15 mouse cellular contexts compared by ENCODE assay signal in genomic region chr14:60732081-60732480, GRCm38 (mm10). TPM values are rescaled to one million over a fixed set of nuclear protein-coding genes. Genes with fewer than 3 reads are reported as not detected.
DNase-seq lines count a peak whose midpoint lies in the region; ATAC-seq and TF ChIP-seq lines count a peak whose summit lies in the region.
"Had no signal": no experiment of that assay in that cellular context is flagged by ENCODE, and none has a peak within 500 bp of the region (broad histone marks: within the 10 kb centered on the region; RNA-seq: fewer than 3 reads in every experiment).

No protein-coding gene starts in this region.

- peaks cover 33% of the 10 kb centered on the region for H3K4me1 ChIP-seq in heart, postnatal 0 days (ENCODE audit: control insufficient read depth, insufficient read depth)
- H3K4me1 ChIP-seq in heart, embryonic 11.5 days (ENCODE audit: control insufficient read depth, insufficient read depth, low read length): peaks cover 57% of the 10 kb centered on the region
- peaks cover 12 to 75% of the 10 kb centered on the region in 2 experiments for H3K4me1 ChIP-seq in CH12.LX (ENCODE audit: control insufficient read depth in 1 of 2, insufficient read depth in 2 of 2)

- peaks cover 24% of the 10 kb centered on the region for H3K79me2 ChIP-seq in CH12.LX (replicated peaks; ENCODE audit: control insufficient read depth, extremely low read depth, insufficient read depth, poor library complexity, severe bottlenecking)

- H3K9me3 ChIP-seq in heart, postnatal 0 days (replicated peaks; ENCODE audit: control insufficient read depth, low read length): no peaks in the 10 kb centered on the region
- no peaks in the 10 kb centered on the region for H3K9me3 ChIP-seq in heart, embryonic 11.5 days (replicated peaks; ENCODE audit: control insufficient read depth, low read length)
- H3K9me3 ChIP-seq in CH12.LX (replicated peaks; ENCODE audit: low read length): peaks cover 6% of the 10 kb centered on the region
- H3K9me3 ChIP-seq: embryonic facial prominence, embryonic 12.5 days; hindbrain, embryonic 10.5 days; neural tube, embryonic 15.5 days; stomach, embryonic 15.5 days had no signal

- TF ChIP-seq POLR2A in CH12.LX (IDR thresholded peaks at IDR 0.05; ENCODE audit: low read depth, low read length): no peak

- dilution Hi-C loops in CH12.LX (cut with MboI; ENCODE audit: extremely low pct_ligation_motif_present, extremely low pct_unique_long_range_greater_than_20kb, low sequenced_read_pairs): no loop called here

- no peak for DNase-seq in heart, postnatal 0 days (ENCODE audit: low spot score)
- DNase-seq in CD4-positive helper T cell, adult 2 months (ENCODE audit: low read depth, low spot score): peak; percentile 74
- DNase-seq in CH12.LX (ENCODE audit: extremely low read depth): no peak
- peak; percentile 77 for DNase-seq in naive thymus-derived CD4-positive, alpha-beta T cell, adult 2 months (ENCODE audit: low read depth)
- no peak for DNase-seq in gastrocnemius, adult 8-10 months (ENCODE audit: low spot score in 2 of 2)
- no peak for DNase-seq in gastrocnemius, postnatal 36 days
- DNase-seq: kidney, adult 11 months had no signal

- ATAC-seq in heart, postnatal 0 days (ENCODE audit: insufficient read depth, low read depth): no peak
- no peak for ATAC-seq in heart, embryonic 11.5 days (replicated peaks; ENCODE audit: insufficient number of reproducible peaks, low FRiP score, low TSS enrichment)
- ATAC-seq: midbrain, embryonic 16.5 days had no signal

- in situ Hi-C loops in CH12.LX (cut with MboI; ENCODE audit: low pct_ligation_motif_present, low pct_unique_long_range_greater_than_20kb, low sequenced_read_pairs): loop anchor here (25.0 kb wide), 1 partner anchor 470 kb away; the partner anchor contains the start of genes Gm49336, Mtmr6 and Nupl1

- no peak for TF ChIP-seq EP300 in heart, postnatal 0 days (IDR thresholded peaks at IDR 0.05; ENCODE audit: low read depth)
- no peak for TF ChIP-seq EP300 in CH12.LX (IDR thresholded peaks at IDR 0.05; ENCODE audit: low read length)

- no peak overlapping the region for H3K9ac ChIP-seq in heart, postnatal 0 days (replicated peaks; ENCODE audit: low read depth, low read length)
- H3K9ac ChIP-seq in heart, embryonic 11.5 days (ENCODE audit: low read depth, low read length): no peak overlapping the region
- H3K9ac ChIP-seq in CH12.LX (ENCODE audit: insufficient read depth, low read depth): no peak overlapping the region; the same call in 1 of the 2 replicates
- H3K9ac ChIP-seq: liver, embryonic 14.5 days; neural tube, embryonic 15.5 days; stomach, embryonic 15.5 days had no signal

- peak overlapping the region; percentile 74; the same call in 1 of the 2 replicates for H3K4me2 ChIP-seq in heart, postnatal 0 days (ENCODE audit: low read depth, low read length)
- no peak overlapping the region for H3K4me2 ChIP-seq in heart, embryonic 11.5 days
- no peak overlapping the region for H3K4me2 ChIP-seq in CH12.LX (ENCODE audit: insufficient read depth, low read depth, poor library complexity, severe bottlenecking)

- 0 out of 2 replicates have a peak, but pooled peaks cover 3% of the 10 kb centered on the region for H3K36me3 ChIP-seq in heart, postnatal 0 days (replicated peaks; ENCODE audit: control insufficient read depth, insufficient read depth, low read length)
- H3K36me3 ChIP-seq in heart, embryonic 11.5 days (ENCODE audit: control insufficient read depth, insufficient read depth, low read length): no peaks in the 10 kb centered on the region
- no peaks in the 10 kb centered on the region for H3K36me3 ChIP-seq in CH12.LX (replicated peaks in 1 of 2; ENCODE audit: control insufficient read depth in 1 of 2, insufficient read depth in 1 of 2, low read length in 1 of 2)
- H3K36me3 ChIP-seq: embryonic facial prominence, embryonic 12.5 days; neural tube, embryonic 15.5 days; stomach, embryonic 15.5 days had no signal

- intact Hi-C loops in gastrocnemius, postnatal 36 days (cut with DNase I): no loop called here

- 38% methylated on average over 6 of the region's 6 CpGs for WGBS in heart, postnatal 0 days
- WGBS in heart, embryonic 11.5 days (ENCODE audit: insufficient replicate concordance): 54% methylated on average over 6 of the region's 6 CpGs

- TF ChIP-seq CTCF in heart, postnatal 0 days (IDR thresholded peaks at IDR 0.05; ENCODE audit: low read depth): no peak
- no peak for TF ChIP-seq CTCF in CH12.LX (conservative IDR thresholded peaks at IDR 0.05 in 1 of 2, IDR thresholded peaks at IDR 0.05 in 1 of 2; ENCODE audit: low read depth in 2 of 2, low read length in 2 of 2)

- H3K27me3 ChIP-seq in heart, postnatal 0 days (ENCODE audit: control insufficient read depth, insufficient read depth, low read length): no peaks in the 10 kb centered on the region
- H3K27me3 ChIP-seq in heart, embryonic 11.5 days (ENCODE audit: control insufficient read depth, insufficient read depth, low read length): no peaks in the 10 kb centered on the region
- no peaks in the 10 kb centered on the region for H3K27me3 ChIP-seq in CH12.LX (replicated peaks)
- H3K27me3 ChIP-seq: embryonic facial prominence, embryonic 12.5 days; neural tube, embryonic 15.5 days; stomach, embryonic 15.5 days had no signal

- TF ChIP-seq RAD21 in CH12.LX (IDR thresholded peaks at IDR 0.05; ENCODE audit: low read depth, low read length): no peak

- peak overlapping the region; percentile 27; the same call in 1 of the 2 replicates for H3K27ac ChIP-seq in heart, postnatal 0 days (ENCODE audit: low read depth)
- H3K27ac ChIP-seq in heart, embryonic 11.5 days (ENCODE audit: low read depth, low read length): no peak overlapping the region
- no peak overlapping the region for H3K27ac ChIP-seq in CH12.LX (ENCODE audit: insufficient read depth, low read depth)
- H3K27ac ChIP-seq: liver, embryonic 14.5 days had no signal

- no peak overlapping the region for H3K4me3 ChIP-seq in heart, postnatal 0 days (ENCODE audit: low read depth, low read length)
- no peak overlapping the region for H3K4me3 ChIP-seq in heart, embryonic 11.5 days (ENCODE audit: low read depth, low read length)
- H3K4me3 ChIP-seq in CH12.LX (replicated peaks in 1 of 3; ENCODE audit: low read depth in 2 of 3, low read length in 2 of 3, poor library complexity in 1 of 3): no peak overlapping the region
- H3K4me3 ChIP-seq: embryonic facial prominence, embryonic 12.5 days had no signal

TF ChIP-seq in CH12.LX, 34 proteins besides CTCF, POLR2A, EP300 and RAD21:
- no peak for TF ChIP-seq USF2 (conservative IDR thresholded peaks at IDR 0.05; ENCODE audit: low read depth, low read length)
- no peak for TF ChIP-seq GABPA (IDR thresholded peaks at IDR 0.05; ENCODE audit: insufficient replicate concordance, low read depth, low read length)
- TF ChIP-seq HCFC1 (IDR thresholded peaks at IDR 0.05; ENCODE audit: low read depth, low read length): 0 out of 2 replicates have a peak, but pooled peaks have one; percentile 11
- TF ChIP-seq POLR2AphosphoS2 (IDR thresholded peaks at IDR 0.05; ENCODE audit: low read depth, low read length): no peak
- TF ChIP-seq SIN3A (IDR thresholded peaks at IDR 0.05; ENCODE audit: low read length): no peak
- 0 out of 2 replicates have a peak, but pooled peaks have one; percentile 52 for TF ChIP-seq CHD1 (IDR thresholded peaks at IDR 0.05; ENCODE audit: low read depth, low read length)
- TF ChIP-seq ZC3H11A (IDR thresholded peaks at IDR 0.05; ENCODE audit: low read depth, low read length): no peak
- TF ChIP-seq RCOR1 (conservative IDR thresholded peaks at IDR 0.05; ENCODE audit: low read depth, low read length): no peak
- TF ChIP-seq BHLHE40 (IDR thresholded peaks at IDR 0.05; ENCODE audit: low read depth, low read length): peak; percentile 29; the same call in 1 of the 2 replicates
- TF ChIP-seq TCF12 (IDR thresholded peaks at IDR 0.05; ENCODE audit: low read depth, low read length): no peak
- TF ChIP-seq IRF4 (IDR thresholded peaks at IDR 0.05; ENCODE audit: low read depth, low read length): no peak

RNA-seq across cellular contexts. Expression of gene C1qtnf9, which starts 35.9 kb away (rescaled TPM):
- 2.2 and 2.8 TPM in 2 replicates for total RNA-seq in heart, postnatal 0 days (2014; rRNA removed; ENCODE audit: low replicate concordance)
- 4.6 and 5.4 TPM in 2 replicates for polyA plus RNA-seq in heart, postnatal 0 days (2015; fragmentation: Nextera tagmentation; extraction: Ambion mirVana)
- not detected in 2 replicates for polyA plus RNA-seq in heart, embryonic 11.5 days (2014; fragmentation: Nextera tagmentation; extraction: Ambion mirVana)
- total RNA-seq in CH12.LX (2012; rRNA removed) (0.08 TPM in 1 of 2 replicates, not detected in the other), CH12.LX (2014; rRNA removed) (not detected in 2 replicates)
- polyA plus RNA-seq in CH12.LX (2012; ENCODE audit: insufficient read length, low read depth): 0.20 and 0.26 TPM in 2 replicates
- total RNA-seq in gastrocnemius, adult 8-10 months (2022): 10 to 100 TPM; 11.8 to 23.1 (median 15.8) TPM
- total RNA-seq in gastrocnemius, postnatal 36 days (2021): 10 to 100 TPM; 19.4 to 25.8 TPM
- polyA plus RNA-seq: macrophage; midbrain, embryonic 16.5 days had no signal

RNA-seq across cellular contexts. Expression of gene Mipep, which starts 52.3 kb away (rescaled TPM):
- 49.1 and 60.9 TPM in 2 replicates for total RNA-seq in heart, postnatal 0 days (2014; rRNA removed; ENCODE audit: low replicate concordance)
- polyA plus RNA-seq in heart, postnatal 0 days (2015; fragmentation: Nextera tagmentation; extraction: Ambion mirVana): 29.2 and 29.3 TPM in 2 replicates
- polyA plus RNA-seq in heart, embryonic 11.5 days (2014; fragmentation: Nextera tagmentation; extraction: Ambion mirVana): 26.0 and 29.9 TPM in 2 replicates
- total RNA-seq in CH12.LX (2012; rRNA removed) (33.1 and 36.0 TPM in 2 replicates), CH12.LX (2014; rRNA removed) (37.2 and 41.7 TPM in 2 replicates)
- polyA plus RNA-seq in CH12.LX (2012; ENCODE audit: insufficient read length, low read depth): 35.1 and 36.6 TPM in 2 replicates
- 10 to 100 TPM; 35.0 to 37.7 (median 36.3) TPM for total RNA-seq in gastrocnemius, adult 8-10 months (2022)
- total RNA-seq in gastrocnemius, postnatal 36 days (2021): 10 to 100 TPM; 32.4 to 33.4 TPM

Comparison
In these comparisons a context has a peak if more than half of its experiments do, and no peak if none do; other contexts are left out.
1. DNase-seq: peak in CD4-positive helper T cell, adult 2 months (single experiment) and naive thymus-derived CD4-positive, alpha-beta T cell, adult 2 months (single experiment); none in heart, postnatal 0 days (single experiment), CH12.LX (single experiment), gastrocnemius, adult 8-10 months (0 of 2) and gastrocnemius, postnatal 36 days (0 of 2).